In the genomic region with DNA sequence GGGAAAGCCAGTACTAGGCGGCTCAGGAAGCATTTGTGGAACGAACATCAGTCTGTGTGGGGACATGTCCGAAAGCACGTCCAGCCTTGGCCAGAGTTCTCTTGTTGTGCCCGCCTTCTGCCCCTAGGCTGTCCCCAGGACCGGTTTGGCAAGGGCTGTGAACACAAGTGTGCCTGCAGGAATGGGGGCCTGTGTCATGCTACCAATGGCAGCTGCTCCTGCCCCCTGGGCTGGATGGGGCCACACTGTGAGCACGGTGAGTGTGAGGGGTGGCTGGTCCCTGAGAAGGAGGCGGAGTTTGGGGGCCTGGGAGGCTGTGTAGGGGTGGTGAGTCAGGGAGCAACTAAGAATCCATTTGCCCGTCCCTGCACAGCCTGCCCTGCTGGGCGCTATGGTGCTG, we compare ENCODE assay signal across 11 mouse cellular contexts. TPM values are rescaled to one million over a fixed set of nuclear protein-coding genes. Genes with fewer than 3 reads are reported as not detected.
DNase-seq lines count a peak whose midpoint lies in the region; ATAC-seq and TF ChIP-seq lines count a peak whose summit lies in the region.
"Had no signal": no experiment of that assay in that cellular context is flagged by ENCODE, and none has a peak within 500 bp of the region (broad histone marks: within the 10 kb centered on the region; RNA-seq: fewer than 3 reads in every experiment).

No protein-coding gene starts in this region.

- TF ChIP-seq CTCF in lung, adult 2 months (IDR thresholded peaks at IDR 0.05; ENCODE audit: insufficient read depth, low read length), result no peak

- peak overlapping the region; percentile 42 for H3K4me2 ChIP-seq in stomach, embryonic 16.5 days (ENCODE audit: low read depth, low read length)
- H3K4me2 ChIP-seq in hindbrain, embryonic 12.5 days (replicated peaks), result no peak overlapping the region
- no peak overlapping the region for H3K4me2 ChIP-seq in forebrain, embryonic 15.5 days (replicated peaks)

- TF ChIP-seq POLR2A in lung, adult 2 months (IDR thresholded peaks at IDR 0.05; ENCODE audit: borderline replicate concordance, extremely low read depth, low read depth, low read length), result no peak

- 57% methylated on average over 10 of the region's 10 CpGs for WGBS in lung, adult 2 months
- WGBS in stomach, embryonic 16.5 days, result 39% methylated on average over 10 of the region's 10 CpGs
- 54% methylated on average over 10 of the region's 10 CpGs for WGBS in hindbrain, embryonic 12.5 days
- WGBS in forebrain, embryonic 15.5 days, result 58% methylated on average over 10 of the region's 10 CpGs

- H3K9me3 ChIP-seq in stomach, embryonic 16.5 days (replicated peaks; ENCODE audit: control insufficient read depth, low read length), result no peaks in the 10 kb centered on the region
- no peaks in the 10 kb centered on the region for H3K9me3 ChIP-seq in hindbrain, embryonic 12.5 days (replicated peaks)
- no peaks in the 10 kb centered on the region for H3K9me3 ChIP-seq in forebrain, embryonic 15.5 days

- peak; percentile 90 for ATAC-seq in stomach, embryonic 16.5 days (ENCODE audit: insufficient read depth, low FRiP score)
- no peak for ATAC-seq in activated CD4-positive, CD25-positive, alpha-beta regulatory T cell, adult 4 months
- ATAC-seq in hindbrain, embryonic 12.5 days (ENCODE audit: low FRiP score), result no peak
- no peak for ATAC-seq in forebrain, embryonic 15.5 days (replicated peaks)
- ATAC-seq: forebrain, embryonic 16.5 days; hindbrain, postnatal 0 days had no signal

- no peaks in the 10 kb centered on the region for H3K27me3 ChIP-seq in stomach, embryonic 16.5 days (ENCODE audit: control insufficient read depth, insufficient read depth, low read length)
- H3K27me3 ChIP-seq in hindbrain, embryonic 12.5 days, result no peaks in the 10 kb centered on the region
- H3K27me3 ChIP-seq in forebrain, embryonic 15.5 days, result no peaks in the 10 kb centered on the region
- H3K27me3 ChIP-seq: CH12.LX had no signal

- H3K4me1 ChIP-seq in lung, adult 2 months (ENCODE audit: control insufficient read depth, insufficient read depth, low read length), result no peaks in the 10 kb centered on the region
- H3K4me1 ChIP-seq in stomach, embryonic 16.5 days (ENCODE audit: control insufficient read depth, insufficient read depth, low read length), result peaks cover 12% of the 10 kb centered on the region; the same call in 1 of the 2 replicates
- H3K4me1 ChIP-seq in hindbrain, embryonic 12.5 days, result no peaks in the 10 kb centered on the region; the same call in 1 of the 2 replicates
- H3K4me1 ChIP-seq in forebrain, embryonic 15.5 days, result no peaks in the 10 kb centered on the region

- no peaks in the 10 kb centered on the region for H3K36me3 ChIP-seq in stomach, embryonic 16.5 days (ENCODE audit: control insufficient read depth, insufficient read depth, low read length)
- peaks cover 16% of the 10 kb centered on the region; the same call in 1 of the 2 replicates for H3K36me3 ChIP-seq in hindbrain, embryonic 12.5 days
- H3K36me3 ChIP-seq in forebrain, embryonic 15.5 days, result no peaks in the 10 kb centered on the region

- peak overlapping the region; percentile 52; the same call in 1 of the 2 replicates for H3K9ac ChIP-seq in stomach, embryonic 16.5 days (ENCODE audit: low read length)
- H3K9ac ChIP-seq in hindbrain, embryonic 12.5 days, result no peak overlapping the region
- no peak overlapping the region for H3K9ac ChIP-seq in forebrain, embryonic 15.5 days (replicated peaks)

- DNase-seq in lung, adult 18-20 months, result peak; percentile 33 to 63
- DNase-seq in lung, adult 2 months, result no peak
- peak; percentile 52 for DNase-seq in kidney, adult 11 months
- peak; percentile 28 to 50 for DNase-seq in kidney, postnatal 36 days

- H3K27ac ChIP-seq in stomach, embryonic 16.5 days (ENCODE audit: low read length), result peak overlapping the region; percentile 72
- H3K27ac ChIP-seq in hindbrain, embryonic 12.5 days, result no peak overlapping the region
- H3K27ac ChIP-seq in forebrain, embryonic 15.5 days (replicated peaks), result no peak overlapping the region
- H3K27ac ChIP-seq: hindbrain, postnatal 0 days had no signal

- no peak overlapping the region for H3K4me3 ChIP-seq in lung, adult 2 months (replicated peaks; ENCODE audit: extremely low read depth, low read depth, low read length)
- H3K4me3 ChIP-seq in stomach, embryonic 16.5 days (replicated peaks; ENCODE audit: low read length), result peak overlapping the region; percentile 18; the same call in 1 of the 2 replicates
- H3K4me3 ChIP-seq in hindbrain, embryonic 12.5 days, result no peak overlapping the region
- H3K4me3 ChIP-seq in forebrain, embryonic 15.5 days, result no peak overlapping the region

RNA-seq across cellular contexts. Expression of gene Arhgef16, which starts 32.0 kb away (rescaled TPM):
- polyA plus RNA-seq in lung, adult 2 months (2012; rRNA removed), result 15.1 and 18.0 TPM in 2 replicates
- 36.2 and 41.2 TPM in 2 replicates for polyA plus RNA-seq in stomach, embryonic 16.5 days (2015; fragmentation: Nextera tagmentation; extraction: Ambion mirVana)
- 1 to 10 TPM; 4.8 to 5.0 TPM for polyA plus RNA-seq in activated CD4-positive, CD25-positive, alpha-beta regulatory T cell, adult 4 months (2017; shearing (Covaris generic))
- polyA plus RNA-seq in hindbrain, embryonic 12.5 days (2016; fragmentation: Nextera tagmentation; extraction: Ambion mirVana), result 3.0 and 4.1 TPM in 2 replicates
- polyA plus RNA-seq in forebrain, embryonic 15.5 days (2015; fragmentation: Nextera tagmentation; extraction: Ambion mirVana), result 0.60 and 0.63 TPM in 2 replicates
